Mouse (Mus musculus): ENCODE data around the gene Mlkl.

The Mlkl gene
- long read RNA-seq, experiment 1, transcript Mlkl-202 (11 exons, 1,976 nt), result major isoform, 11 of 16 reads
- long read RNA-seq, experiment 1, partial matches to known transcripts, result 1 of 16 reads
- long read RNA-seq, experiment 1, other reads (novel, unspliced or antisense), result 2 of 16 reads
- long read RNA-seq, experiment 2, partial matches to known transcripts, result 0 of 4 reads
- long read RNA-seq, experiment 2, other reads (novel, unspliced or antisense), result 1 of 4 reads

GRCm38 (mm10) chr8:111337890-111338347 lies at the start of gene Mlkl:
Mlkl (minus strand) TSS chr8:111338177.
- intact Hi-C loops (cut with DNase I), result no loop called here

GRCm38 (mm10) chr8:111385915-111386314 lies 47.9 kb upstream of the Mlkl start:
- intact Hi-C loops (cut with DNase I), result no loop called here

DNA sequence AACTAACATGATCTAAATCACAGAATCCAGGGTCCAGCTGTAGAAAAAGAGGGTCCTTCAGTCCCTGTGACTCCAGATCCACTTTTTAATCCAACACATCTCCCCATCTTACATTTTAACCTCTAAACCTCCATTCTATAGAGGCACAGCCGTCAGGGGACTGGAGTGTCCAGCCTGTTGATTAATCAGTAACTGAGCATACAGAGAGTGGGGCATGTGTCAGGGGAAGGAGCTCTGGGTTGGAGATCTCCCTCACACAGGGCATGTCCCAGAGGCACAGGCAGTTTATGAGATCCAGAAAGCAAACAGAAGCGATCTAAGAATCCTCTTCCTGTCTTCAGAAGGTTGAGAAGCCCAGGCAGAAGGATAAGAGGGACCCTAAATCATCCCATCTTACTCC lies 46.7 kb upstream of the Mlkl start:
- intact Hi-C loops (cut with DNase I), result no loop called here

- intact Hi-C loops (cut with DNase I), result no loop called here
These were observed 37.2 kb upstream of the Mlkl start for GRCm38 (mm10) chr8:111375192-111375591.

DNA sequence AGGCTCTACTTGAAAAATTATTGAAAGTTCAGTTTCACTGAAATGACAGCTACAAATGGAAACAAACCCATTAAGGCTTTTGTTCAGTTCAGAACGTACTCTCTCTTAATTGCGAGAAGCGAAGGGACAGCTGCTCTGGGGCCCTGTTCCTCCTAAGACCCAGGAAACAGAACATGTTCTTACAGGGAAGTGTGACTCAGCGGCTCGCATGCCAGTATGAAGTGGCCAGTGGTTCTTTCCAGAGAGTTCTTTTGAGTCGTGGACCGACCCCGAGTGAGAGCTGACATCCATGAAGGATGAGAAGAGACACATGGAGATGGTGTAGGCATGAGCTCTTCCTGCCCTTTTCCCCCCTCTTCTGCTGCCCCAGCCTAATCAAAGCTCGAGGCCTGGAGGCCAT lies 31.7 kb upstream of the Mlkl start:
- intact Hi-C loops (cut with DNase I), result no loop called here

- intact Hi-C loops (cut with DNase I), result no loop called here
These were observed 29.4 kb upstream of the Mlkl start for GRCm38 (mm10) chr8:111367350-111367749.

DNA sequence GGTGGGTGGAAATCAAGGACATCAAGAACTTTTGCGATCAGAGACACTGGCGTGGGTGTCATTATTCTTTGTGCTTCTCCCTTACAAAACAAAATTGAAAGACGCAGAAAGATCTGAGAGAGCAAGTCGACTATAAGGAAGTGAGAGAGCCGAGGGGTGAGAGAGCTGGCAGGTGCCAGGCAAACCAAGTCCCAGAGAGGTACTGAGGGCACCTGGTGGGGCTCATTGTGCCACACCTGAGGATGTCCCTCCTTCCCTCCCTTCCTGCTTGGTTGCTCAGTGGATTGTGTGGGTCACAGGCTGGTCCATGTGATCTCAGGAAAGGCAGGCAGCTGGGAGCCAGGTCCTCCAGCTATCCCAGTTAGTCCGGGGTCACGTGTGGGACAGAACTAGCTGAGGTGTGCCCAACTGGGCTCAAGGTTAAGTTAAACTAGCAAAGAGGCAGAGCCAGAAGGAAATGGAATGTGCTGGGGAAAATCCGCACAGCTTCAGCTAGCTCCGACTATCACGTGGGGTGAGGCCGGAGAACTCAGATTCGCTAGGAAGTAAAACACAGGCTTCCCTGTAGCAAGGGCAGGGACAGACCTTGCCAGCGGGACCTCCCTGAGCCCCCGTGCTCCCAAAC lies 28.7 kb upstream of the Mlkl start:
- intact Hi-C loops (cut with DNase I), result no loop called here

GRCm38 (mm10) chr8:111363489-111363888 lies 25.5 kb upstream of the Mlkl start:
- intact Hi-C loops (cut with DNase I), result no loop called here

- intact Hi-C loops (cut with DNase I), result no loop called here
These were observed 22.7 kb upstream of the Mlkl start for GRCm38 (mm10) chr8:111360579-111361209.

DNA sequence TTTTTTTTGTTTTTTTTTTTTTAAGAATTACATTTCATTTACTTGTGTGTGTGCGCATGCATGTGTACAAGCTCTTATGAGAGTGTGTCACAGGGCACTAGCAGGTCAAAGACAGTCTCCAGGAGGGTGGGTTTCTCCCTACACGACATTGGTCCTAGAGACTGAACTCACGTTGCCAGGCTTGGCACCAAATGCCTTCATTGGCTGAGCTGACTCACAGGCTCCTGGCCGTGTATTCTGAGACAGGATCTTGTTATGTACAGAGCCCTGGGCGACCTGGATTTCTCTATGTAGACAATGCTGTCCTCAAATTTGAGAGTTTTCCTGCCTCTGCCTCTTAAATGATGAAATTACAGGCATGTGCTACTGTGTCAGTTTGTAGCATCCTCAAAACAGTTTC lies 22.0 kb upstream of the Mlkl start:
- intact Hi-C loops (cut with DNase I), result no loop called here

- intact Hi-C loops (cut with DNase I), result no loop called here
These were observed 20.9 kb upstream of the Mlkl start for GRCm38 (mm10) chr8:111358905-111359304.

GRCm38 (mm10) chr8:111357433-111357832 lies 19.5 kb upstream of the Mlkl start:
- intact Hi-C loops (cut with DNase I), result no loop called here

- intact Hi-C loops (cut with DNase I), result no loop called here
These were observed 15.5 kb upstream of the Mlkl start for GRCm38 (mm10) chr8:111353497-111353896.

DNA sequence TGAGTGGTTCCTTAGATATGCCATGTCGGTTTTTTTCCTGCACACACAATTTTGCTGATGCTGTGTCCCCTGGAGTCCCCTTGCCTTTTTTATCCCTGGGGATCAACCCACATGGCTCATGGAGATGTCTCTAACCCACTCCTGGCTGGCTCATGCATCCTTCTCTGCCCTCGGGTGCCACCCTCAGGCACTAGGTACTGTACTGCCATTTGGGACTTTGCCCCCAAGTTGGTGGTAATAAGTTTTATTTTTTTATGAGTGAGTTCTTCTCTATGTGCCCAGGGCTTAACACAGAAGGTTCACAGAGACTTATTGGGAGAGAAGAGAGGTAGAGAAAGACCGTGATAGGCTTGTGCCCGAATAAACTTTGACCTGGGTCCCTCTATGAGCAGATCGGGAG lies 14.3 kb upstream of the Mlkl start:
- intact Hi-C loops (cut with DNase I), result no loop called here

GRCm38 (mm10) chr8:111350577-111350976 lies 12.6 kb upstream of the Mlkl start:
- intact Hi-C loops (cut with DNase I), result no loop called here

GRCm38 (mm10) chr8:111343225-111343624 lies 5.2 kb upstream of the Mlkl start:
- intact Hi-C loops (cut with DNase I), result loop anchor here (2.0 to 10.0 kb wide), 2 partner anchors 96 to 322 kb away; no protein-coding TSS in a partner anchor

- intact Hi-C loops (cut with DNase I), result loop anchor here (10.0 kb wide), 1 partner anchor 325 kb away; no protein-coding TSS in a partner anchor
These were observed 2.2 kb upstream of the Mlkl start for GRCm38 (mm10) chr8:111340186-111340585.

DNA sequence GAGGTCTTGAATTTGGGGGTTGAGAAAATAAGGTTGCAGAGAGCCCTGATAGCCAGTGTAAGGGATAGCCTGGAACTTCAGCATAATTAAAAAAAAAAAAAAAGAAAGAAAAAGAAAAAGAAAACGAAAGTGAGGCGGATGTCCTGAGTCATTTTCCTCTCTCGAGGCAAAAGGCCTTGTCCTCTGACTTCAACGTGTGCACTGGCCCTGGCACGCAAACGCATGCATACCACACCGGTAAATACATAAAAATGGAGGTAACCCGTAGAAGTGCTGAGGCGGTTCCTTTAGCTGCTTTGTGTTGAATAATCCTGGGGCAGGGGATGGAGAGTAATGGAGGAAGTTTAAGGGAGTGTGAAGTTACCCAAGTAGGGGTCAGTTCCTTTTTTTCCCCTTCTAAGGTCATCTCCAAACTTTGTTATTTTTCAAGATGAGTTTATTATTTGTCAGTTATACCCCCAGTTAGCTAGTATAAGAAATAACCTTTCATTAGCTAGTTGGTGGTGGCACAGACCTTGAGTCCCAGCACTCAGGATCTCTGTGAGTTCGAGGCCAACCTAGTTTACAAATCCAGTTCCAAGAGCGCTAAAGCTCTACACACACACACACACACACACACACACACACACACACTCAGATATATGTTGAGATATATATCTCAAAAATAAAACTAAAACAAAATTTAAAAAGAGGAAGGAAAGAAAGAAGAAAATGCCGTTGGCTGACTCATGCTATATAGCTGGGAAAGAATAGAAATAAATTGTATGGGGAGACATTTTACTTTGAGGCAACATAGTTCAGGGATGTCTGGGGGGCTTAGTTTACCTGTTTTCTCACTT lies 612 bp upstream of the Mlkl start:
- intact Hi-C loops (cut with DNase I), result no loop called here

GRCm38 (mm10) chr8:111337311-111337889 lies 577 bp downstream of the Mlkl start:
- intact Hi-C loops (cut with DNase I), result no loop called here

DNA sequence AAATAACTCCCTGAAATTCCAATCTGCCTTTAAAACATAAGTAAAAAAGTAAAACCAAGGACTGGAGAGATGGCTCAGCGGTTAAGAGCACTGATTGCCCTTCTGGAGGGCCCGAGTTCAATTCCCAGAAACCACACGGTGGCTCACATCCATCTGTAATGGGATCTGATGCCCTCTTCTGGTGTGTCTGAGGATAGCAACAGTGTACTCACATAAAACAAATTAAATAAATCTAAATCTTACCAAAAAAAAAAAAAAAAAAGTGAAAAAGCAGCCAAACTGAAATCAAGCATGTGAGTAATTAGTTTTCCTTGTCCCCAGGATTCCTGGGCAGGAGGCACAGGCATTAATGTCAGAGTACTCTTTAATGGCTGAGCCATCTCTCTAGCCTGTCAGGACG lies 1.3 kb downstream of the Mlkl start:
- intact Hi-C loops (cut with DNase I), result no loop called here

DNA sequence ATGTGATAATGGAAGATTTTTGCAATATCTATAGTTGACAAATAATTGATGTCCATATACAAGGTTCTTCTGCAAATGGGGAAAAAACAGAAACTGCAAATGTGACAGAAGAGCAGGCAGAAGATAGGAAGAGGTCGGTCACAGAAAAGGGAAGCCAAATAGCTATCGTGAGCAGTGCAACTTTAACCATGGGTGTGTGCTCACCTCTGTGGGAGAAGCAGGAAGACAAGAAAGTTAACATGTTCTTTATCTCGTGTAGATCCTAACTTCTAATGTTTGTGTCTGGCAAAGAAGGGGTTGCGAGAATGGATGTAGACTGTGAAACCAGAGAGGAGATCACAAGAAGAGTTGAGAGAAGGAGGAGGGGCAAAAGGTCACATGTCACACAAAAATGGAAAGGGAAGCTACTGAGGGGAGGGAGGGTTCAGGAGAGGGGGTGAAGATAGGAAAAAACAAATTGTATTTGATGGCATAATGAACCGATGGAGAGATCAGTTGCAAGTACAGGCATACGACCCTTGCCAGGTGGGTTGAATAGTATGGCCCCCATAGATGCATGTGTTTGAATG lies 12.7 kb downstream of the Mlkl start:
- intact Hi-C loops (cut with DNase I), result no loop called here
